Mouse (Mus musculus) hindbrain, embryonic 15.5 days (tissue): ENCODE data around the gene Tdgf1. TPM values are rescaled to one million over a fixed set of nuclear protein-coding genes. Genes with fewer than 3 reads are reported as not detected.

Source experiments
- ATAC-seq: fragments of 200-750 bp; cut with Nextera tagmentation; 2 replicates; pipeline ENCODE4 v1.8.0; 2017; ENCODE audit warnings: low read depth, moderate number of reproducible peaks, moderate TSS enrichment; ENCODE audit not compliant: low FRiP score
- H3K27ac ChIP-seq: fragments of 300-500 bp; sonication (generic); replicated peaks from 2 replicates; pipeline ENCODE4 v1.5.1; 2015; ENCODE audit warnings: mild to moderate bottlenecking, inconsistent platforms
- H3K27me3 ChIP-seq: fragments of 300-500 bp; sonication (generic); 2 replicates; pipeline ENCODE4 v1.6.1; 2015; ENCODE audit warnings: control low read depth, inconsistent platforms
- H3K36me3 ChIP-seq: fragments of 300-500 bp; sonication (generic); 2 replicates; pipeline ENCODE4 v1.6.1; 2015; ENCODE audit warnings: control low read depth, inconsistent platforms
- H3K4me1 ChIP-seq: fragments of 300-500 bp; sonication (generic); replicated peaks from 2 replicates; pipeline ENCODE4 v1.6.1; 2015; ENCODE audit warnings: control low read depth, inconsistent platforms
- H3K4me2 ChIP-seq: fragments of 300-500 bp; sonication (generic); 2 replicates; pipeline ENCODE4 v1.6.1; 2015; ENCODE audit warnings: moderate library complexity, mild to moderate bottlenecking, inconsistent platforms
- H3K4me3 ChIP-seq: fragments of 300-500 bp; sonication (generic); 2 replicates; pipeline ENCODE4 v1.5.1; 2015; ENCODE audit warnings: mild to moderate bottlenecking, inconsistent platforms
- H3K9ac ChIP-seq: fragments of 300-500 bp; sonication (generic); 2 replicates; pipeline ENCODE4 v1.6.1; 2015; ENCODE audit warnings: inconsistent platforms
- H3K9me3 ChIP-seq: fragments of 300-500 bp; sonication (generic); 2 replicates; pipeline ENCODE4 v1.6.1; 2016; ENCODE audit warnings: control low read depth, inconsistent platforms
- WGBS: fragments of 180-500 bp; shearing (Covaris S2); methylation state at CpG from one replicate; pipeline ENCODE4 v1.1.7; 2015; 5-methylcytosine and 5-hydroxymethylcytosine counted together
- polyA plus RNA-seq: library from polyadenylated mRNA; unstranded; fragments of >200 nt; fragmentation: Nextera tagmentation; extraction: Ambion mirVana; gene quantifications from 2 replicates; pipeline ENCODE4 v1.2.1, GENCODE M21; 2015

Tdgf1 gene
- polyA plus RNA-seq, 1 experiment from 2014 or later, result 0.22 TPM

DNA sequence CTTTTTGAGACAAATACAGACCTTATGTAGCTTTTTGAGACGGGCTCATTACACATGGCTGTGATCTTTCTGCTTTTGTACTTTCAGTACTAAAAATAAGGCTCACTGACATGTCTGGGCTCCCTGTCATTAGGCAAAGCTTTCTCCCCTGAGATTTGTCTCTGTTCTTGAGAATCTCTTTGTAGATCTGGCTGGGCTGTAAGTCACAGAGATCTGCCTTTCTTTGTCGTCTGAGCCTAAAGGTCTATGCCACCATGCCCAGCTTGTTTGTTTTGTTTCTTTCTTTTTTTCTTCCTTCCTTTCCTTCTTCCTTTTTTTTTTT is 19.9 kb upstream of the Tdgf1 start:
- Histone ChIP-seq H3K27me3 (no peaks in the 10 kb centered on the region), H3K9ac (no peak overlapping the region), H3K27ac (no peak overlapping the region), H3K4me3 (no peak overlapping the region), H3K9me3 (no peaks in the 10 kb centered on the region), H3K4me1 (no peaks in the 10 kb centered on the region), H3K36me3 (no peaks in the 10 kb centered on the region), H3K4me2 (no peak overlapping the region)
- 83% methylated on average over 2 of the region's 2 CpGs for WGBS
- no peak for ATAC-seq

GRCm38 (mm10) chr9:110965062-110965909 is 19.3 kb upstream of the Tdgf1 start:
- no peaks in the 10 kb centered on the region for H3K27me3 ChIP-seq
- H3K4me1 ChIP-seq, result no peaks in the 10 kb centered on the region
- H3K4me3 ChIP-seq, result no peak overlapping the region
- 89% methylated on average over 22 of the region's 22 CpGs for WGBS
- H3K9me3 ChIP-seq, result no peaks in the 10 kb centered on the region
- H3K4me2 ChIP-seq, result no peak overlapping the region
- H3K9ac ChIP-seq, result no peak overlapping the region
- H3K36me3 ChIP-seq, result no peaks in the 10 kb centered on the region
- no peak overlapping the region for H3K27ac ChIP-seq
- ATAC-seq, result no peak

- Histone ChIP-seq H3K9me3 (no peaks in the 10 kb centered on the region), H3K4me3 (no peak overlapping the region), H3K4me2 (no peak overlapping the region), H3K27ac (no peak overlapping the region), H3K36me3 (no peaks in the 10 kb centered on the region), H3K4me1 (no peaks in the 10 kb centered on the region), H3K27me3 (no peaks in the 10 kb centered on the region), H3K9ac (no peak overlapping the region)
- 89% methylated on average over 8 of the region's 8 CpGs for WGBS
- no peak for ATAC-seq
Observed at GRCm38 (mm10) chr9:110963566-110964115, 17.7 kb upstream of the Tdgf1 start.

- H3K4me1 ChIP-seq, result no peaks in the 10 kb centered on the region
- H3K4me3 ChIP-seq, result no peak overlapping the region
- no peak overlapping the region for H3K27ac ChIP-seq
- H3K4me2 ChIP-seq, result no peak overlapping the region
- ATAC-seq, result no peak
- no peak overlapping the region for H3K9ac ChIP-seq
- H3K27me3 ChIP-seq, result no peaks in the 10 kb centered on the region
- no peaks in the 10 kb centered on the region for H3K36me3 ChIP-seq
- over 99% methylated on average over 8 of the region's 8 CpGs for whole genome bisulfite sequencing
- H3K9me3 ChIP-seq, result no peaks in the 10 kb centered on the region
Observed at GRCm38 (mm10) chr9:110961386-110961785, 15.4 kb upstream of the Tdgf1 start.

- Histone ChIP-seq H3K9me3 (no peaks in the 10 kb centered on the region), H3K27ac (no peak overlapping the region), H3K4me3 (no peak overlapping the region), H3K4me1 (no peaks in the 10 kb centered on the region), H3K27me3 (no peaks in the 10 kb centered on the region), H3K9ac (no peak overlapping the region), H3K36me3 (no peaks in the 10 kb centered on the region), H3K4me2 (no peak overlapping the region)
- 88% methylated on average over 13 of the region's 13 CpGs for WGBS
- ATAC-seq, result no peak
Observed at GRCm38 (mm10) chr9:110960230-110961149, 14.5 kb upstream of the Tdgf1 start.

DNA sequence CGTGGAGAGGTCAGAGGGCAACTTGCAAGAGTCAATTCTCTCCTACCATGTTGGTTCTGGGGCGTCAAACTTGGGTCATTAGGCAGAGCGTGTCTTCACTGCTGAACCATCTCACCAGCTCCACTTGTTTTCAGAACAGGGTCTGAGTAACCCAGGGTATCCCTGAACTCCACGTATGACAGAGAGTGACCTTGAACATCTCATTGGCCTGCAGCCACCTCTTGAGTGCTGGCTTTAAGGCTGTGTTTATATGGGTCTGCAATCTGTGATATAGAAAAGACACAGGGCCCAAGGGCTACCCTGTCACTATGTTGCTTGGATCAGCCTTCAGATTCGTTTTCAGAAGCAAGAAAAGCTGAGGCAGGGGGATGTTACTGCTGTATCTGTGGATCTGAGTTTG is 13.7 kb upstream of the Tdgf1 start:
- Histone ChIP-seq H3K9ac (no peak overlapping the region), H3K4me1 (no peaks in the 10 kb centered on the region), H3K4me3 (no peak overlapping the region), H3K36me3 (no peaks in the 10 kb centered on the region), H3K4me2 (no peak overlapping the region), H3K27me3 (no peaks in the 10 kb centered on the region), H3K9me3 (no peaks in the 10 kb centered on the region), H3K27ac (no peak overlapping the region)
- ATAC-seq, result no peak
- WGBS, result 87% methylated on average over 5 of the region's 5 CpGs

DNA sequence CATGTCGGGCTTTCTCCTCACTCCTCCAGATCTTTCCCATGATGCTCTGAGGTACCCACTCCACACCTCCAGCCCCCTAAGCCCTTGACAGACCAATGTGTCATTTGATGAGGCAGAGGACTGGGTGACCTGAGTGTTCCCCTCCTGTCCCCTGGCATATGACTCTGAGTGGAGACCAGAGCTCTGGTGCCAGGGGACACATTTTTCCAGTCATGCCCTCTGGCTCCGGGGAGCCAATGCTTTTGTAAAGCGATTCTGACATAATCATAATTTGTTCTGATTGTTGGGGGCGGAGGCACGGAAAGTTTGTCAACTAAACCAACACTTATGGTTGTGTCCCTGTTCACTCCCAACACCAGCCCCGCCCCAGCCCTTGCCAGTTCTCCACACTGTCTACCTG is 10.0 kb upstream of the Tdgf1 start:
- no peak for ATAC-seq
- no peak overlapping the region for H3K4me2 ChIP-seq
- H3K36me3 ChIP-seq, result no peaks in the 10 kb centered on the region
- 86% methylated on average over 6 of the region's 6 CpGs for WGBS
- H3K27me3 ChIP-seq, result no peaks in the 10 kb centered on the region
- H3K9ac ChIP-seq, result no peak overlapping the region
- no peak overlapping the region for H3K4me3 ChIP-seq
- H3K4me1 ChIP-seq, result peaks cover 5% of the 10 kb centered on the region
- H3K9me3 ChIP-seq, result no peaks in the 10 kb centered on the region
- no peak overlapping the region for H3K27ac ChIP-seq

DNA sequence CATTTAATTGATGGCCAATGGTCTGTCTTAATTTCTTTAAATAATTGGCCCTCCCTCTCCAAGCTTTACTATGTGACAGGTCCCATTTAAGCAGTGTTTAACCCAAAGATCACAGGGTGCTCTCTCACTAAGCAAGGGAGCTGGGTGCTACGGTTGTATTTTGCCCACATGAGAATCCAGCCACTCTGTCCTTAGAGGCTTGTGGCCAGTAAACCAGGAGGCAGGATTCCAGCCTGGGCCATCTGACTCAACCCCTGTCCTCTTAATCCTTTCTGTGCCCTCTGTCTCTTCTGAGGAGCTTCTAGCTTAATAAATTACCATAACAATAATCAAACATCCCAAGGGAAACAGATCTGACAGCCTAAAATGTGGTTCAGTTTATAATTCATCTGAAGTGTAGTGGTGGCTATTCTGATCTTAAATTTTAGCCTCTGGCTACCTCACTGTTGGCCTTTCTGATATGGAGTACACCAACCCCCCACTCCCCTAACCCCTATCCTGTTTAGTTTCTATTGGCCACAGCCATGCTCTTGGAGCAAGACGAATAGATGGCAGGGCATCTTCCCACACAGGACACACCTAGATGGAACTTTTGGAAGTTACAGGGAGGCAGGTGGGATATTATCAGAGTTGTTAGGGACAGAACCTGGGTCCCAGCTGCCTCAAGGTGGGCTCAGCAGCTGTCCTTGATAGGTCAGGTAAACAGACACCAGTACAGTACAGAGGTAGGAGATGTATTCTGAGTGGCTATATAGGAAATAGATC is 8.9 kb upstream of the Tdgf1 start:
- Histone ChIP-seq H3K27me3 (no peaks in the 10 kb centered on the region), H3K4me3 (peak overlapping the region; percentile 54), H3K36me3 (no peaks in the 10 kb centered on the region), H3K9ac (no peak overlapping the region), H3K4me1 (peaks cover 5% of the 10 kb centered on the region), H3K4me2 (peak overlapping the region; percentile 90), H3K27ac (0 out of 2 replicates have a peak overlapping the region, but pooled peaks have one; percentile 88), H3K9me3 (no peaks in the 10 kb centered on the region)
- no peak for ATAC-seq
- WGBS, result 51% methylated on average over 2 of the region's 2 CpGs

GRCm38 (mm10) chr9:110953550-110954461 is 7.8 kb upstream of the Tdgf1 start:
- Histone ChIP-seq H3K27ac (peak overlapping the region; percentile 88), H3K36me3 (no peaks in the 10 kb centered on the region), H3K9ac (peak overlapping the region; percentile 60), H3K4me1 (peaks cover 5% of the 10 kb centered on the region), H3K27me3 (no peaks in the 10 kb centered on the region), H3K4me3 (peak overlapping the region; percentile 54), H3K4me2 (peak overlapping the region; percentile 90), H3K9me3 (no peaks in the 10 kb centered on the region)
- 1% methylated on average over 44 of the region's 44 CpGs for WGBS
- ATAC-seq, result peak; percentile 94

DNA sequence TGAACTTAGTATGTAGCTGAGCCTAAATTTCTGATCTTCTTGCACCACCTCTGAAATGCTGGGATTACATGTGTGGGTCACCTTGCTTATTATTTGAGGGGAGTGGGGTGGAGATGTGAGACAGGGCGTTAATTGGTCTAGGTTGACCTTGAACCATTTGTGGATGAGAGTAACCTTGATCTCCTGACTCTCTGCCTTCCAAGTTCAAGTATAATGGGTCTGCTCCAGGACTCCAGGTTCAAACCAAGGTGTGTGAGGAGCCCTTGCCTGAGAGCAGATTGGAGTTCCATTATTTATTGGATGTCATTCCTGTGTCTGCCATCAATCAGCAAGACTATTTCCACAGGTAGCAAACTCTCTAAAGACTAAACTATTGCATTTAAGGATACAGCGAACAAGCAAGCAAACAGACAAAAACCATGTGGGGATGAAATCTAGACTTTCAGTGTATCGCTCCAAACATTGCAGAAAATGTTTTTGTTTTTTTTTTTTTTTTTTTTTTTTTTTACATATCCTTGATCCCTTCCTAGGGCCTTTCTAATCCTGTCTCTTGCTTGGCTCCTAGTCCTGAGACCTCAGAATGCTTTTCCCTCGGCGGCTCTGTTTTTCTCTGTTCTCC is 7.1 kb upstream of the Tdgf1 start:
- Histone ChIP-seq H3K9me3 (no peaks in the 10 kb centered on the region), H3K4me2 (peak overlapping the region; percentile 90), H3K4me1 (peaks cover 5% of the 10 kb centered on the region), H3K4me3 (peak overlapping the region; percentile 54), H3K36me3 (no peaks in the 10 kb centered on the region), H3K27ac (peak overlapping the region; percentile 88), H3K9ac (peak overlapping the region; percentile 60), H3K27me3 (no peaks in the 10 kb centered on the region)
- WGBS, result 43% methylated on average over 5 of the region's 5 CpGs
- ATAC-seq, result no peak
